11 mouse cellular contexts compared by ENCODE assay signal in genomic region chr1:73906376-73906775, GRCm38 (mm10).
DNase-seq lines count a peak whose midpoint lies in the region; ATAC-seq and TF ChIP-seq lines count a peak whose summit lies in the region.
"Had no signal": no experiment of that assay in that cellular context is flagged by ENCODE, and none has a peak within 500 bp of the region (broad histone marks: within the 10 kb centered on the region; RNA-seq: fewer than 3 reads in every experiment).

No protein-coding gene starts in this region.

- peak; percentile 45 for DNase-seq in forebrain, postnatal 0 days
- peak; percentile 4 to 10 for DNase-seq in layer of hippocampus, postnatal 10 days (ENCODE audit: low spot score in 2 of 2)
- no peak for DNase-seq in layer of hippocampus, adult 9-11 months
- peak; percentile 7 for DNase-seq in embryonic facial prominence, embryonic 10.5 days (ENCODE audit: low spot score)
- DNase-seq in heart, postnatal 4 days, result peak; percentile 68
- no peak for DNase-seq in left cerebral cortex, postnatal 25 days (ENCODE audit: low spot score in 2 of 2)
- DNase-seq: cerebellum, adult 11-12 months had no signal

- TF ChIP-seq CTCF in forebrain, postnatal 0 days (IDR thresholded peaks at IDR 0.05; ENCODE audit: low read depth), result no peak

- H3K27me3 ChIP-seq in forebrain, postnatal 0 days (ENCODE audit: insufficient read depth, low read length), result no peaks in the 10 kb centered on the region
- no peaks in the 10 kb centered on the region for H3K27me3 ChIP-seq in forebrain, embryonic 12.5 days
- no peaks in the 10 kb centered on the region for H3K27me3 ChIP-seq in embryonic facial prominence, embryonic 10.5 days (replicated peaks; ENCODE audit: low read depth, poor library complexity, severe bottlenecking)
- H3K27me3 ChIP-seq: neural tube, embryonic 15.5 days had no signal

- no peak overlapping the region for H3K4me3 ChIP-seq in forebrain, postnatal 0 days (ENCODE audit: low read depth, low read length)
- no peak overlapping the region for H3K4me3 ChIP-seq in forebrain, embryonic 12.5 days (replicated peaks)
- no peak overlapping the region for H3K4me3 ChIP-seq in embryonic facial prominence, embryonic 10.5 days
- H3K4me3 ChIP-seq: erythroblast, embryonic 14.5 days; neural tube, embryonic 15.5 days had no signal

- WGBS in forebrain, postnatal 0 days, result 40% methylated on average over 6 of the region's 6 CpGs
- 80% methylated on average over 6 of the region's 6 CpGs for WGBS in forebrain, embryonic 12.5 days
- 90% methylated on average over 6 of the region's 6 CpGs for WGBS in embryonic facial prominence, embryonic 10.5 days

- H3K4me1 ChIP-seq in forebrain, postnatal 0 days (ENCODE audit: insufficient read depth), result no peaks in the 10 kb centered on the region
- H3K4me1 ChIP-seq in forebrain, embryonic 12.5 days, result peaks cover 11% of the 10 kb centered on the region; the same call in 1 of the 2 replicates
- H3K4me1 ChIP-seq in embryonic facial prominence, embryonic 10.5 days, result peaks cover 35% of the 10 kb centered on the region

- H3K36me3 ChIP-seq in forebrain, postnatal 0 days (ENCODE audit: insufficient read depth), result no peaks in the 10 kb centered on the region
- no peaks in the 10 kb centered on the region for H3K36me3 ChIP-seq in forebrain, embryonic 12.5 days (replicated peaks)
- peaks cover 5% of the 10 kb centered on the region for H3K36me3 ChIP-seq in embryonic facial prominence, embryonic 10.5 days (replicated peaks)
- H3K36me3 ChIP-seq: neural tube, embryonic 15.5 days had no signal

- intact Hi-C loops in left cerebral cortex, postnatal 25 days (cut with DNase I), result loop anchor here (10.0 kb wide), 1 partner anchor 388 kb away; no protein-coding TSS in a partner anchor

- no peaks in the 10 kb centered on the region for H3K9me3 ChIP-seq in forebrain, postnatal 0 days (ENCODE audit: low read length)
- H3K9me3 ChIP-seq in forebrain, embryonic 12.5 days, result no peaks in the 10 kb centered on the region
- H3K9me3 ChIP-seq in embryonic facial prominence, embryonic 10.5 days, result no peaks in the 10 kb centered on the region

- H3K4me2 ChIP-seq in forebrain, postnatal 0 days (ENCODE audit: low read depth), result no peak overlapping the region
- H3K4me2 ChIP-seq in forebrain, embryonic 12.5 days, result no peak overlapping the region
- H3K4me2 ChIP-seq: neural tube, embryonic 15.5 days had no signal

- H3K9ac ChIP-seq in forebrain, postnatal 0 days, result no peak overlapping the region
- H3K9ac ChIP-seq in forebrain, embryonic 12.5 days, result no peak overlapping the region
- H3K9ac ChIP-seq: neural tube, embryonic 15.5 days had no signal

- no peak for ATAC-seq in forebrain, postnatal 0 days
- no peak for ATAC-seq in forebrain, embryonic 12.5 days (ENCODE audit: low FRiP score)
- no peak for ATAC-seq in inflammation-experienced regulatory T-cells, adult 6 months

- no peak overlapping the region for H3K27ac ChIP-seq in forebrain, postnatal 0 days (ENCODE audit: low read depth, low read length)
- no peak overlapping the region for H3K27ac ChIP-seq in forebrain, embryonic 12.5 days
- H3K27ac ChIP-seq in embryonic facial prominence, embryonic 10.5 days (replicated peaks), result no peak overlapping the region
- H3K27ac ChIP-seq: neural tube, embryonic 15.5 days had no signal

Comparison
In these comparisons a context has a peak if more than half of its experiments do, and no peak if none do; other contexts are left out.
1. DNase-seq: peak in forebrain, postnatal 0 days (single experiment), layer of hippocampus, postnatal 10 days (2 of 2), embryonic facial prominence, embryonic 10.5 days (single experiment) and heart, postnatal 4 days (single experiment); none in layer of hippocampus, adult 9-11 months (single experiment) and left cerebral cortex, postnatal 25 days (0 of 2).